Mouse (Mus musculus) ES-Bruce4 (cell line): ENCODE measurements at regions not wholly inside any gene's neighbourhood (a gene's known extent, or its start where the extent isn't known, plus 50 kb on each side); places are given as distances from the start of the nearest gene placed in this dataset.

Experiments
- CTCF ChIP-seq: IDR thresholded peaks from one replicate; pipeline ENCODE4 v1.8.1; 2011; ENCODE audit warnings: low read depth, low read length
- POLR2A ChIP-seq: IDR thresholded peaks from one replicate; pipeline ENCODE4 v1.8.1; 2011; ENCODE audit warnings: low read length; ENCODE audit not compliant: insufficient read depth

- TF ChIP-seq POLR2A (no peak), CTCF (no peak)
Observed at GRCm38 (mm10) chr13:72352641-72353181, 275.9 kb upstream of the Irx2 start.
